ENCODE assay signal across 11 mouse cellular contexts in genomic region chr11:86570261-86570746, GRCm38 (mm10). TPM values are rescaled to one million over a fixed set of nuclear protein-coding genes. Genes with fewer than 3 reads are reported as not detected.
DNase-seq lines count a peak whose midpoint lies in the region; ATAC-seq and TF ChIP-seq lines count a peak whose summit lies in the region.
"Had no signal": no experiment of that assay in that cellular context is flagged by ENCODE, and none has a peak within 500 bp of the region (broad histone marks: within the 10 kb centered on the region; RNA-seq: fewer than 3 reads in every experiment).

No protein-coding gene starts in this region.

- 32% methylated on average over 9 of the region's 9 CpGs for WGBS in heart, embryonic 14.5 days

- TF ChIP-seq CTCF in CH12.LX (conservative IDR thresholded peaks at IDR 0.05 in 1 of 2, IDR thresholded peaks at IDR 0.05 in 1 of 2; ENCODE audit: low read depth in 2 of 2, low read length in 2 of 2), result no peak

- intact Hi-C loops in heart, postnatal 14 days (cut with DNase I), result no loop called here
- intact Hi-C loops in left cerebral cortex, postnatal 25 days (cut with DNase I), result loop anchor here (1.0 kb wide), 1 partner anchor 83 kb away; no protein-coding TSS in a partner anchor

- peaks cover 23% of the 10 kb centered on the region for H3K36me3 ChIP-seq in heart, embryonic 14.5 days (ENCODE audit: control insufficient read depth, insufficient read depth, low read length)
- peaks cover 2 to 32% of the 10 kb centered on the region in 2 experiments for H3K36me3 ChIP-seq in CH12.LX (replicated peaks in 1 of 2; ENCODE audit: control insufficient read depth in 1 of 2, insufficient read depth in 1 of 2, low read length in 1 of 2)

- TF ChIP-seq RAD21 in CH12.LX (IDR thresholded peaks at IDR 0.05; ENCODE audit: low read depth, low read length), result no peak

- H3K9ac ChIP-seq in heart, embryonic 14.5 days (ENCODE audit: low read length), result no peak overlapping the region
- no peak overlapping the region for H3K9ac ChIP-seq in CH12.LX (ENCODE audit: insufficient read depth, low read depth)
- H3K9ac ChIP-seq: midbrain, embryonic 12.5 days had no signal

- no peak overlapping the region for H3K4me2 ChIP-seq in heart, embryonic 14.5 days (ENCODE audit: low read length)
- H3K4me2 ChIP-seq in CH12.LX (ENCODE audit: insufficient read depth, low read depth, poor library complexity, severe bottlenecking), result no peak overlapping the region
- H3K4me2 ChIP-seq: midbrain, embryonic 12.5 days had no signal

- no peak for TF ChIP-seq POLR2A in CH12.LX (IDR thresholded peaks at IDR 0.05; ENCODE audit: low read depth, low read length)

- no peak overlapping the region for H3K4me3 ChIP-seq in heart, embryonic 14.5 days (ENCODE audit: control insufficient read depth in 1 of 2, insufficient read depth in 1 of 2, low read depth in 1 of 2, low read length in 2 of 2)
- H3K4me3 ChIP-seq in CH12.LX (replicated peaks in 1 of 3; ENCODE audit: low read depth in 2 of 3, low read length in 2 of 3, poor library complexity in 1 of 3), result no peak overlapping the region
- H3K4me3 ChIP-seq: midbrain, embryonic 12.5 days had no signal

- ATAC-seq in heart, embryonic 14.5 days (ENCODE audit: insufficient number of reproducible peaks, insufficient read depth, low FRiP score, low read depth), result no peak
- ATAC-seq: forebrain, embryonic 16.5 days had no signal

- H3K9me3 ChIP-seq in heart, embryonic 14.5 days (ENCODE audit: control insufficient read depth, low read length), result no peaks in the 10 kb centered on the region
- no peaks in the 10 kb centered on the region for H3K9me3 ChIP-seq in CH12.LX (replicated peaks; ENCODE audit: low read length)
- H3K9me3 ChIP-seq: midbrain, embryonic 12.5 days had no signal

- no peak for DNase-seq in heart, postnatal 14 days
- DNase-seq in CH12.LX (ENCODE audit: extremely low read depth), result no peak
- DNase-seq in embryo, embryonic 11 days, result peak; percentile 65
- DNase-seq in kidney, postnatal 14 days, result peak; percentile 42
- no peak for DNase-seq in left cerebral cortex, postnatal 25 days (ENCODE audit: low spot score in 2 of 2)
- no peak for DNase-seq in left cerebral cortex, adult 9 months (ENCODE audit: low spot score in 2 of 2)
- no peak for DNase-seq in spleen, adult 18-20 months
- DNase-seq: right cerebral cortex, postnatal 25 days had no signal

- peaks cover 9 to 19% of the 10 kb centered on the region in 2 experiments for H3K4me1 ChIP-seq in heart, embryonic 14.5 days (ENCODE audit: control insufficient read depth in 2 of 2, insufficient read depth in 2 of 2, low read length in 2 of 2)
- H3K4me1 ChIP-seq in CH12.LX (ENCODE audit: control insufficient read depth in 1 of 2, insufficient read depth in 2 of 2), result peaks cover 29 to 76% of the 10 kb centered on the region in 2 experiments
- H3K4me1 ChIP-seq: midbrain, embryonic 12.5 days had no signal

- no peaks in the 10 kb centered on the region for H3K79me2 ChIP-seq in CH12.LX (replicated peaks; ENCODE audit: control insufficient read depth, extremely low read depth, insufficient read depth, poor library complexity, severe bottlenecking)

- in situ Hi-C loops in CH12.LX (cut with MboI; ENCODE audit: low pct_ligation_motif_present, low pct_unique_long_range_greater_than_20kb, low sequenced_read_pairs), result loop anchor here (10.0 to 25.0 kb wide), 2 partner anchors 267 to 434 kb away; no protein-coding TSS in a partner anchor

- no peak for TF ChIP-seq EP300 in CH12.LX (IDR thresholded peaks at IDR 0.05; ENCODE audit: low read length)

- H3K27ac ChIP-seq in heart, embryonic 14.5 days (replicated peaks in 1 of 2; ENCODE audit: control insufficient read depth in 1 of 2, insufficient read depth in 1 of 2, low read depth in 2 of 2, low read length in 2 of 2), result peak overlapping the region; percentile 56 to 87
- no peak overlapping the region for H3K27ac ChIP-seq in CH12.LX (ENCODE audit: insufficient read depth, low read depth)
- H3K27ac ChIP-seq: midbrain, embryonic 12.5 days had no signal

- dilution Hi-C loops in CH12.LX (cut with MboI; ENCODE audit: extremely low pct_ligation_motif_present, extremely low pct_unique_long_range_greater_than_20kb, low sequenced_read_pairs), result no loop called here

- no peaks in the 10 kb centered on the region for H3K27me3 ChIP-seq in heart, embryonic 14.5 days (ENCODE audit: control insufficient read depth, insufficient read depth, low read length)
- no peaks in the 10 kb centered on the region for H3K27me3 ChIP-seq in CH12.LX (replicated peaks)
- H3K27me3 ChIP-seq: midbrain, embryonic 12.5 days had no signal

TF ChIP-seq in CH12.LX, 34 proteins besides CTCF, POLR2A, EP300 and RAD21:
- TF ChIP-seq IRF4 (IDR thresholded peaks at IDR 0.05; ENCODE audit: low read depth, low read length) (no peak), MAFK (IDR thresholded peaks at IDR 0.05; ENCODE audit: insufficient replicate concordance, low read length) (0 out of 2 replicates have a peak, but pooled peaks have one; percentile 13)

RNA-seq across cellular contexts. Expression of gene Tubd1, which starts 25.5 kb away (rescaled TPM):
- polyA plus RNA-seq in heart, embryonic 14.5 days (2014; fragmentation: Nextera tagmentation; extraction: Ambion mirVana), result 12.0 and 13.2 TPM in 2 replicates
- 1 to 10 TPM; 5.9 to 7.1 TPM for total RNA-seq in heart, postnatal 14 days (2021)
- total RNA-seq in CH12.LX (2012; rRNA removed) (11.9 and 14.3 TPM in 2 replicates), CH12.LX (2014; rRNA removed) (9.7 and 9.8 TPM in 2 replicates)
- polyA plus RNA-seq in CH12.LX (2012; ENCODE audit: insufficient read length, low read depth), result 12.6 and 13.4 TPM in 2 replicates
- 1 to 10 TPM; 5.3 to 6.8 TPM for total RNA-seq in left cerebral cortex, postnatal 25 days (2021)

RNA-seq across cellular contexts. Expression of gene Rps6kb1, which starts 25.7 kb away (rescaled TPM):
- 33.4 and 34.8 TPM in 2 replicates for polyA plus RNA-seq in heart, embryonic 14.5 days (2014; fragmentation: Nextera tagmentation; extraction: Ambion mirVana)
- total RNA-seq in heart, postnatal 14 days (2021), result 10 to 100 TPM; 22.5 to 24.4 TPM
- 45.2 and 56.7 TPM in 2 replicates for total RNA-seq in CH12.LX (2012; rRNA removed)
- 76.9 and 79.9 TPM in 2 replicates for total RNA-seq in CH12.LX (2014; rRNA removed)
- 110 and 152 TPM in 2 replicates for polyA plus RNA-seq in CH12.LX (2012; ENCODE audit: insufficient read length, low read depth)
- 10 to 100 TPM; 34.1 to 38.1 TPM for total RNA-seq in left cerebral cortex, postnatal 25 days (2021)

Comparison
In these comparisons a context has a peak if more than half of its experiments do, and no peak if none do; other contexts are left out.
1. DNase-seq: peak in embryo, embryonic 11 days (single experiment) and kidney, postnatal 14 days (single experiment); none in heart, postnatal 14 days (0 of 2), CH12.LX (single experiment), left cerebral cortex, postnatal 25 days (0 of 2), left cerebral cortex, adult 9 months (0 of 2) and spleen, adult 18-20 months (0 of 2).